Mouse (Mus musculus): ENCODE data around the gene Prpf8.
"Not testable (repeated sequence)": the region's sequence is repeated elsewhere in the genome, so short reads cannot be mapped to it uniquely, and the experiment has no call there.

Gene Prpf8

DNA sequence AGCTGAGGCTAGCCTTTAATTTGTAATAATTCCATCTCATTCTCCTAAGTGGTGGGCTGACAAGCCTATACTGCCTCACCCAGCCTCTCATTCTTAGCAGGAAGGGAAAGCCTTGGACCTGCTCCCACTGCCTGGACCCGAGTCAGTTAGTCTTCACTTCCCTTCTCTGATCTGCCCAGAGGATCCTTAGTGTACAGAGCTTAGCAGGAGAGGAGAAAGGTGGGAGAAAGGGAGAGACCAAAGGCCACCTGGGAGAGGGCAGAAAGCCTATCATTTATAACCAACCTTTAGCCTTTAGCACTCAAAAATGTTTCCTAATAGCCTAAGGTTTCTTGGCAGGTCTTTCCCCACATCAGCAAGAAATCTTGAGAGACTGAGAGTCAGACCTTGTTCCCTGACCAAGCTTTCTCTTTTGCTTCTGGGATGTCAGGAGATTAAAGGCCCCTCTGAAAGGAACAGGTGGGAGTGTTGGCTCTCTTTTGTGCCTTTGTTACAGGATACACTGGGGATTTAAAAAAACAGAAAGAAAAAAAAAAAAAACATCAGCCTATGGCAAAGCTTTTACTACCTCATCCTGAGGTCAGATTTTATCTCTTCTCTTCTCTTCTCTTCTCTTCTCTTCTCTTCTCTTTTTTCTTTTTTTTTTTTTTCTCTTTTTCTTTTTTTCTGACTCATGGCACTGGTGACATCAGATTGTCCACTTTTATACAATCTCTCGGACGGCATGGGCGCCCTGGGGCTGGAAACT lies 47.8 kb downstream of the Prpf8 start:
- no peak for DNase-seq (ENCODE audit: low spot score in 2 of 2)

DNA sequence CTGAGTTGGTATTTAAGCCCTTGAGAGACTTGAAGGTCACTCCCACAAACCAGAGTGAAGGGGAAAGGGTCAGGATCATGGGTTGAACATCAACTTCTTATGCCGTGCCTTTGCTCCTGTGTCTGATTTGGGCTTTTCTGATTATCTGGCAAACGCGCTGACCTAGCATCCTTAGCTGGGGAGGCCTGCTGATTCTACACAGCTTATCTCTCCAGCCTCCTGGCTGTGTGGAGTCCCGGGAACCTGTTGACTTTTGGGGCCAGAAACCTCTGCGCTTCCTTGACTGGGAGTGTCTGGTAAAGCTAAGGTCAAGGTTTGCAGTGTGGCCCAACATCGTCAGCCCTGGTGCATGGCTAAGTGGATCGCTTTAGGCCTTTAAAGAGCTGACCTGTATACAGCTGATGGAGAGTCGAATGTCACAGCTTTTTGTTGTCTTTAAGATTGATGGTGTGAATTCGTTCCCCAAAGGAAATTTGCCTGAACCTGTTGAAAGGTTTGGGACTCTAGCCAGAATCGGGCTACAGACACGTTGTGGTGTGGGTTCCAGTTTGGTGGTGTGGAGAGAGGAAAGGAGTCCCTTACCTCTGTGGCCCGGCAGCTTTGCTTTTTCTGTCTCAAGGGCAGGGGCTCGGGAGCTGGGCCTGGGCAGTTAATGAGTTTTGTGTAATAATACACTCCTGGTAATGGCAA lies 48.6 kb downstream of the Prpf8 start:
- no peak for DNase-seq (ENCODE audit: low spot score in 2 of 2)

DNA sequence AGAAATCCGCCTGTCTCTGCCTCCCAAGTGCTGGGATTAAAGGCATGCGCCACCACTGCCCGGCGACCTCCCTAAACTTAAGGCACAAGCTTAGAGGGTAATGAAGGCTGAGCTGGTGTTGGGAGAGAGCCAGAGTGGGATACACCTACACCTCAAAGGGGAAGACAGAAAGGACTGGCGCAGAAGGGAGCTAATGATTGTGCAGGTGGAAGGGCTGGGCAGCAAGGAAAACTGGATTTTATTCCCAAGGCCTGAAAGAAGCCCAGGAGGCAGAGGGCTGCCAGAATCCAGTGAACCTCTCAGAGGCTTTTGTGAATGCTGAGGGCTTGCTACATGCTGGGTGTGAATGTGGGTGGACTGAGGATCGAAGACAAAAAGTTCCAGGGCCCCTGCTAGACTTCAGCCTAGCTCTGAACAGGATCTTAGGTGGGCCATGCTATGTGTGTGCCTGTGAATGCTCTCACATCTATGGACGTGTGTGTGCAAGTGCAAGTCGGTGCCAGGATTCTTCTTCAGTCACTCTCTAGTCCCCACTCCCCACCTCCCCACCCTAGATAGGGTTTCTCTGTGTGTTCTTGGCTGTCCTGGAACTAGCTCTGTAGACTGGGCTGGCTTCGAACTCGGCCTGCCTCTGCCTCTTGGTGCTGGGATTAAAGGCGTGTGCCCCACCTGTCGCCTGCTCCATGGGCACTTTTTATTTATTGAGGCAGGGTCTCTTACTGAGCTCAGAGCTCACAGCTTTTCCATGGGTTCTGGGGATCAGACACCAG lies 49.8 kb downstream of the Prpf8 start:
- no peak for DNase-seq (ENCODE audit: low spot score in 2 of 2)

GRCm38 (mm10) chr11:75537025-75537414 lies 50.4 kb downstream of the Prpf8 start:
- DNase-seq (ENCODE audit: low spot score in 2 of 2) = no peak

- DNase-seq (ENCODE audit: low spot score in 2 of 2) = no peak
Measured at GRCm38 (mm10) chr11:75537491-75538183, 51.0 kb downstream of the Prpf8 start.

DNA sequence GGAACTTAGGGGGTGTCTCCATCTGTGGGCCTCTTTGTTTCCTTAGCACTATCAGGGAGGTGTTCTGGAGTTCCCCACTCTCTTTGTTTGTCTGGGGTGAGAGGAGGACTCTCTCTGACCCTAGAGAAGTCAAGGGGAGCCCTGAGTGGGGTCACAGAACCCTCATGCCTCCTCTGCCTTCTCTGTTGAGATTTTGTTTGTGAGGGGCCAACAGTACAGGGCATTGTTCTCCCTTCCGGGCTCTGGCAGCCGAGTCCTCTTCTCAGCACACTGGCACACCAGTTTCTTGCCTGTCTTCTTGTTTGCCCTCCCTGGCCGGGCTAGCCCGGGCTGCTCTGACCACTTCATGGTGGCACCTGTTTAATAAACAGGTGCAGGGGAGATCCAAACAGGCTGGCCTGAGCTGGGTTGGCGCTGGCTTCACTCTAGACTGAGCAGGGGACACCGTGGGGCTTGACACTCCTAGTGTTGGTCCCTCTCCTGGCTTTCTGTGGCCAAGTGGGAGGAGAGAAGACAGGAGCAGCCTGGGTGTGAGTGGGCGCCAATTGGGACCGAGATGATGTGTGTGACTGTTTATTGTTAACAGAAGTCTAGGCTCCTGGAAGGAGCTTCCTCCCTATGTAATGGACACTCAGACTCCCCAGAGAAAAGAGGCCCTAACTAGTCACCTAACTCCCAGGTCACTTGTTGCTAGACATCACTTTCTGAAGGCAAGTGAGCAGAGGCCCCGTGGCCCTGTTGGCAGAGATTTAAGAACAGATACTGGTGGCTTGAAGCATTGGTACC lies 51.8 kb downstream of the Prpf8 start:
- no peak for DNase-seq (ENCODE audit: low spot score in 2 of 2)

DNA sequence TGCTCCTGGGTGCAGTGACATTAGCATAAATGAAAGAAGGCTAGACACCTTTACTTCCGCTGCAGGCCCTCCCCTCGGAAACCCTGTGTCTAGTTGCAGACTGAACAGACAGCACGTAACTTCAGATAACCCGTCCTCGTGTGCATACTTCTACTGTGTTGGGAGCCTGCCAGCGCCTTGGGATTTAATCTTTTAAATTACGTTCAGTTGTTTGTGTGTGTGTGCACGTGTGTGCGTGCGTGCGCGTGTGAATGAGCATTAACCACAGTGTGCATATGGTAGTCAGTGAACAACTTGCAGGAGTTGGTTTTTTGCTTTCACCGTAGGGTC lies 52.3 kb downstream of the Prpf8 start:
- DNase-seq (ENCODE audit: low spot score in 2 of 2) = no peak

DNA sequence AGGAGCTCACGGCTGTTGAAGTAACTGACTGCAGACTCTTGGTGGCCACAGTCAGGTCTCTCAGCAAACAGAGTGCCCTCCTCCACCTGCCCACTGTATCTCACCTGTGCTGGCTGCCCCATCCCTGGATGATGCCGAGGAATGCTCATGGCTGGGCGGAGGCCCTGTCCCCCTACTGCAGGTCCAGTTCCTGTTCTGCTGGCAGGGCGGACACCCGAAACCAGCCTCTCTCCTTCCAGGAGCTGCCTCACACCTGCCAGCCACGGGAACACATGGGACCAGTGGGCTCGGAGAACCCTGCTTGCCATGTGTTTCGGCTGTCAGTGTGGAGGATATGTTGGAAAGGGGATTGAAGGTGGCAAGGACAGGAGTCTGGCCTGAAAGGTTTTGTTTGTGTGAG lies 53.6 kb downstream of the Prpf8 start:
- DNase-seq (ENCODE audit: low spot score in 2 of 2) = no peak

- peak; percentile 64 to 70 for DNase-seq (ENCODE audit: low spot score in 2 of 2)
Measured at GRCm38 (mm10) chr11:75540710-75541581, 54.3 kb downstream of the Prpf8 start.

DNA sequence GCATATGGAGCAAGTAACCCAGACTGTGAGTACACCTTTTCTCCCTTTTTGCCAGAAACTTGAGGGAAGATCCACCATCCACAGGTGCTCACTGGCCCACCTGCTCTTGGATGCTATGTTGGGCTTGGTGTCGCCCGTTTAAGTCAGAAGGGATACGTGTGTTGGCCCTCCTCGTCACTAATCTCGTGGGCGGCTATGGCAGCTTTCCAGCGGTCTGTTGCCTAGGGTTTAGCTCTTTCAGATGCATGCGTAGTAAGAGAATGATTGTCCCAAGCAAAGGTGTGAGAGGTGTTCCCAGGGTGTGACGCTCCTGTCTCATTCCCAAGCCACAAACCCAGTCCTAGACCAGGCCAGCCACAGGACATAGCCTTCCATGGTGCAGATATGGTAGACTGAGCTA lies 58.1 kb downstream of the Prpf8 start:
- DNase-seq (ENCODE audit: low spot score in 2 of 2) = no peak

- no peak for DNase-seq (ENCODE audit: low spot score in 2 of 2)
Measured at GRCm38 (mm10) chr11:75546057-75546456, 59.4 kb downstream of the Prpf8 start.

DNA sequence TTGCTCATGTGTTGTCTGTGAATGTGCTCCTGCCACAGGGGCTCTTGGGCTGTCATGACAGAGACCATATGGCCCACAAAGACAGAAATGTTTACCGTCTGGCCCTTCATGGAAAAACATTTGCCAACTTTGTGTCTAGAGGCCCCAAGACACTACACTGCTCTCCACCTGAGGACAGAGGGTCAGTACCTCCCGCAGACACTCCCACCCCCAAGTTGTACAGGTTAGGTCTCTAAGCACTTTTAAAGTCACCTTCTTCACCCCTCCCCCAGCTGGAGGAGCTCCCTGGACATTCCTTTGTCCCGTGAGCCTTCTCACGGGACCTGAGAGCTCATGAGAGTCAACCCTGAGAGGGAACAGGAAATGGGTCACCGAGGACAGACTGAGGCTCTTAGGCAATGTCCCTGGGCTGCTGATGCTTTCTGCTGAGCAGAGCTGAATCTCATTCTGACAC lies 63.1 kb downstream of the Prpf8 start:
- no peak for DNase-seq (ENCODE audit: low spot score in 2 of 2)

GRCm38 (mm10) chr11:75550200-75550946 lies 63.8 kb downstream of the Prpf8 start:
- DNase-seq (ENCODE audit: low spot score in 2 of 2) = no peak

GRCm38 (mm10) chr11:75551321-75551720 lies 64.7 kb downstream of the Prpf8 start:
- DNase-seq (ENCODE audit: low spot score in 2 of 2) = no peak

- no peak for DNase-seq (ENCODE audit: low spot score in 2 of 2)
Measured at GRCm38 (mm10) chr11:75551961-75552441, 65.4 kb downstream of the Prpf8 start.

DNA sequence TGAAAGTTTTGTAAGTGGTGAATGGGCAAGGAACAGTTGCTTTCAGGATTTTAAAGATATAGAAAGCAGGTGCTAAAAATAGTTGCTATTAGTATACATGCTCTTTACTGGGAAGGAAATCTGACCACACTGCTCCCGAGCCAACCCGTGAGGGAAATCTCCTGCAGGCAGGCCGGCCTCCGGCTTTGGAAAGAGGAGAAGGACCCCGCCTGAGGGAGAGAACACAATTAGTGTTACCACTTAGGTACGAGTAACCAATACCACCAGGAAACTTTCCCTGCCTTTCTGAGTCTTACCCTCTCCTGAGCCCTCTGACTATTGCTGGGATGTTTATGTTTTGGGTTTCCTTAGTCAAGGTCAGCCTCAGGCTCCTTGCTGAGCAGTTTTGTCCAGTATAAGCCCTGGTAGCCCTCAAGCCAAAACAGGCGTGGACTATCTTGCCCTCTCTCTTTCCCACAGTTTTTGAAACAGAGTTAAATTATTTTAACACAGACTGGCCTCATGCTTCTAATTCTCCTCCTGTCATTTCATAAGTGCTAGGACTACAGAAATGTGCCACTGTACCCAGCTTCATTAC lies 66.4 kb downstream of the Prpf8 start:
- no peak for DNase-seq (ENCODE audit: low spot score in 2 of 2)

DNA sequence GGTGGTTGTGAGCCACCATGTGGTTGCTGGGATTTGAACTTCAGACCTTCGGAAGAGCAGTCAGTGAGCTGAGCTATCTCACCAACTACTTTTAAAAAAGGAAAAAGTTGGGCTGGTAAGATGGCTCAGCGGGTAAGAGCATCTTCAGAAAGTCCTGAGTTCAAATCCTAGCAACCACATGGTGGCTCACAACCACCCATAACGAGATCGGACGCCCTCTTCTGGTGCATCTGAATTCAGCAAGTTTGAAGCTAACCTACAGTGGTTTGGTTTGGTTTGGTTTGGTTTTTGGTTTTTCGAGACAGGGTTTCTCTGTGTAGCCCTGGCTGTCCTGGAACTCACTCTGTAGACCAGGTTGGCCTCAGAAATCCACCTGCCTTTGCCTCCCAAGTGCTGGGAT lies 69.4 kb downstream of the Prpf8 start:
- not testable (repeated sequence) for DNase-seq (ENCODE audit: low spot score in 2 of 2)

- DNase-seq (ENCODE audit: low spot score in 2 of 2) = no peak
Measured at GRCm38 (mm10) chr11:75557142-75557541, 70.5 kb downstream of the Prpf8 start.

DNA sequence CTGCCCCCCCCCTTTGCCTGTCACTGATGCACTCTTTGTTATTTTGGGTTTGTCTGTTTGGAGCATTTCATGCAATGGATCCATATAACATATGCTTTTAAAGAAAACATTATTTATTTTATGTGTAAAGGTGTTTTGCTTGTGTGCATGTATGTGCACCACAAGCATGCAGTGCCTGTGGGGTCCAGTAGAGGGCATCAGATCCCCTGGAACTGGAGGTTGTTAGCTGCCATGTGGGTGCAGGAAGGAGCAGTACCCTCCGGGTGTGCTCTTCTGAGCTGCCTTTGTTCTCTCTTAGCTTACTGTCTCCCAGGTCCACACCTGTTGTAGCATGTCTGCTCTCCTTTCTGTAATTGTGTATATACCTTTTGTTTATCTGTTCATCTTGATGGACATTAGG lies 71.5 kb downstream of the Prpf8 start:
- no peak for DNase-seq (ENCODE audit: low spot score in 2 of 2)
